Mouse (Mus musculus): Measurements from ENCODE around the gene Exoc4. TPM values are rescaled to one million over a fixed set of nuclear protein-coding genes. Genes with fewer than 3 reads are reported as not detected.

Exoc4 gene
- total and polyA plus RNA-seq, 3 experiments: 31.2 to 46.4 (median 41.9) TPM

GRCm38 (mm10) chr6:33683533-33683932 is 434.6 kb downstream of the Exoc4 start:
- peak; percentile 23 for DNase-seq (ENCODE audit: extremely low read depth)
- no peaks in the 10 kb centered on the region for H3K79me2 ChIP-seq (replicated peaks; ENCODE audit: control insufficient read depth, extremely low read depth, insufficient read depth, poor library complexity, severe bottlenecking)
- in situ Hi-C loops (cut with MboI; ENCODE audit: low pct_ligation_motif_present, low pct_unique_long_range_greater_than_20kb, low sequenced_read_pairs) (no loop called here), dilution Hi-C loops (cut with MboI; ENCODE audit: extremely low pct_ligation_motif_present, extremely low pct_unique_long_range_greater_than_20kb, low sequenced_read_pairs) (no loop called here)
- H3K9me3 ChIP-seq (replicated peaks; ENCODE audit: low read length): no peaks in the 10 kb centered on the region
- no peak for TF ChIP-seq GABPA (IDR thresholded peaks at IDR 0.05; ENCODE audit: insufficient replicate concordance, low read depth, low read length)
- no peak for TF ChIP-seq CHD2 (IDR thresholded peaks at IDR 0.05; ENCODE audit: low read length)
- TF ChIP-seq POLR2AphosphoS2 (IDR thresholded peaks at IDR 0.05; ENCODE audit: low read depth, low read length): no peak
- no peak for TF ChIP-seq NRF1 (IDR thresholded peaks at IDR 0.05; ENCODE audit: low read depth, low read length)
- TF ChIP-seq MAFK (IDR thresholded peaks at IDR 0.05; ENCODE audit: insufficient replicate concordance, low read length): no peak
- no peak for TF ChIP-seq EP300 (IDR thresholded peaks at IDR 0.05; ENCODE audit: low read length)
- TF ChIP-seq TBP (conservative IDR thresholded peaks at IDR 0.05; ENCODE audit: low read depth, low read length): no peak
- no peak overlapping the region for H3K4me3 ChIP-seq (replicated peaks in 1 of 3; ENCODE audit: low read depth in 2 of 3, low read length in 2 of 3, poor library complexity in 1 of 3)
- no peaks in the 10 kb centered on the region for H3K27me3 ChIP-seq (replicated peaks)
- peaks cover 3 to 24% of the 10 kb centered on the region in 2 experiments for H3K4me1 ChIP-seq (ENCODE audit: control insufficient read depth in 1 of 2, insufficient read depth in 2 of 2)
- peaks cover 0 to 8% of the 10 kb centered on the region in 2 experiments for H3K36me3 ChIP-seq (replicated peaks in 1 of 2; ENCODE audit: control insufficient read depth in 1 of 2, insufficient read depth in 1 of 2, low read length in 1 of 2)
- H3K27ac ChIP-seq (ENCODE audit: insufficient read depth, low read depth): no peak overlapping the region
- H3K9ac ChIP-seq (ENCODE audit: insufficient read depth, low read depth): no peak overlapping the region
- no peak overlapping the region for H3K4me2 ChIP-seq (ENCODE audit: insufficient read depth, low read depth, poor library complexity, severe bottlenecking)

GRCm38 (mm10) chr6:33685321-33685720 is 436.4 kb downstream of the Exoc4 start:
- dilution Hi-C loops (cut with MboI; ENCODE audit: extremely low pct_ligation_motif_present, extremely low pct_unique_long_range_greater_than_20kb, low sequenced_read_pairs) (no loop called here), in situ Hi-C loops (cut with MboI; ENCODE audit: low pct_ligation_motif_present, low pct_unique_long_range_greater_than_20kb, low sequenced_read_pairs) (no loop called here)
- Histone ChIP-seq H3K9me3 (replicated peaks; ENCODE audit: low read length) (no peaks in the 10 kb centered on the region), H3K27me3 (replicated peaks) (no peaks in the 10 kb centered on the region), H3K9ac (ENCODE audit: insufficient read depth, low read depth) (no peak overlapping the region), H3K36me3 (replicated peaks in 1 of 2; ENCODE audit: control insufficient read depth in 1 of 2, insufficient read depth in 1 of 2, low read length in 1 of 2) (peaks cover 0 to 8% of the 10 kb centered on the region in 2 experiments), H3K4me3 (replicated peaks in 1 of 3; ENCODE audit: low read depth in 2 of 3, low read length in 2 of 3, poor library complexity in 1 of 3) (no peak overlapping the region), H3K4me2 (ENCODE audit: insufficient read depth, low read depth, poor library complexity, severe bottlenecking) (no peak overlapping the region), H3K27ac (ENCODE audit: insufficient read depth, low read depth) (no peak overlapping the region), H3K4me1 (ENCODE audit: control insufficient read depth in 1 of 2, insufficient read depth in 2 of 2) (peaks cover 3 to 24% of the 10 kb centered on the region in 2 experiments), H3K79me2 (replicated peaks; ENCODE audit: control insufficient read depth, extremely low read depth, insufficient read depth, poor library complexity, severe bottlenecking) (no peaks in the 10 kb centered on the region)
- no peak for DNase-seq (ENCODE audit: extremely low read depth)
- TF ChIP-seq USF2 (conservative IDR thresholded peaks at IDR 0.05; ENCODE audit: low read depth, low read length): no peak
- no peak for TF ChIP-seq SMC3 (IDR thresholded peaks at IDR 0.05; ENCODE audit: low read depth, low read length)
- TF ChIP-seq NELFE (IDR thresholded peaks at IDR 0.05; ENCODE audit: low read depth, low read length): no peak
- no peak for TF ChIP-seq NRF1 (IDR thresholded peaks at IDR 0.05; ENCODE audit: low read depth, low read length)
- no peak for TF ChIP-seq KAT2A (IDR thresholded peaks at IDR 0.05; ENCODE audit: insufficient replicate concordance, low read length)
- TF ChIP-seq HCFC1 (IDR thresholded peaks at IDR 0.05; ENCODE audit: low read depth, low read length): no peak
- no peak for TF ChIP-seq ELF1 (IDR thresholded peaks at IDR 0.05; ENCODE audit: low read depth, low read length)
- TF ChIP-seq USF1 (IDR thresholded peaks at IDR 0.05; ENCODE audit: low read depth, low read length): no peak
- TF ChIP-seq CHD1 (IDR thresholded peaks at IDR 0.05; ENCODE audit: low read depth, low read length): no peak
- no peak for TF ChIP-seq CTCF (conservative IDR thresholded peaks at IDR 0.05 in 1 of 2, IDR thresholded peaks at IDR 0.05 in 1 of 2; ENCODE audit: low read depth in 2 of 2, low read length in 2 of 2)
